Mouse (Mus musculus): Measurements from ENCODE around the gene Nphs1.
A peak's percentile ranks its signal among the peaks of the same experiment; 100 is the strongest.
"Not testable (repeated sequence)": the region's sequence is repeated elsewhere in the genome, so short reads cannot be mapped to it uniquely, and the experiment has no call there.

Nphs1 gene

DNA sequence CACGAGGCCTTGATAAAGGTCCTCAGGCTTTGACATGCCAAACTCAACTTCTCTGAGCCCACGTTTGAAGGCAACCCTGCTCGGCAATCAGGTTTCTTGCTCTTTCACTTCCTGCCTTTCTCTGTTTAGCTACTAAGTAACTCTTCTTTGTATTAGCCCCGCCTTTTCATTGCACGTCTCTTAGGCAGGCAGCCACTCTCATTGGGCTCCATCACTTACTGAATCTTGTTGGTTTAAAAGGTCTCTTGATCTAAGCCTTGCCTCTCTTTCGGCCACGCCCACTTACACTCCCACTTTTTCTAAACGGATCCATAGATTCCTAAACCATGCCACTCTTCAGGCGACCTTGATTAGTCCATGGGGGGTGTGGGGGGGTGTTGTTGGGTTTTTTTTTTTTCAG, 14.4 kb upstream of the Nphs1 start:
- no peak for DNase-seq

- peak; percentile 75 to 81 for DNase-seq
Observed at GRCm38 (mm10) chr7:30444154-30444970, 13.8 kb upstream of the Nphs1 start.

GRCm38 (mm10) chr7:30444971-30445751, 13.0 kb upstream of the Nphs1 start, which contains the start of gene Aplp1:
Gene Aplp1 (minus strand): TSS chr7:30445535.
- peak; percentile 87 to 89 for DNase-seq

- peak in 1 of 2 experiments; percentile 54 for DNase-seq
Observed at GRCm38 (mm10) chr7:30450241-30450640, 7.9 kb upstream of the Nphs1 start.

DNA sequence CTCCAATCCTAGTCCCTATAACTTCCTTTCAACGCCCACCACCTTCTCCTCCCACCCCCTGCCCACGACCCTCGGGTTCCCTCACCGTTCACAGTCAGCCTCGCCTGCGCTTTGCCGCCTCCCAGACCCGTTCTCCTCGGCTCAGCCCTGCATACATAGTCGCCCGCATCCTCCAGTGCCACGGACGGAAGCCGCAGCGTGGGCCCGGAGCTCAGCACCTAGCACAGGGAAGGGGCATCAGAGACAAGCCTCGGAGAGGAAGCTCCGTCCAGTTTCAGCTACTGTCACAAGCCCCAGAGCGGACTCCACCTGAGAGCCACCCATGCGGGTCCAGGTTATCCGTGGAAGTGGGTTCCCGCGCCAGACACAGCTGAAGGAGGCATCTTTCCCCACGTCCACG, 4.8 kb upstream of the Nphs1 start:
- no peak for DNase-seq

DNA sequence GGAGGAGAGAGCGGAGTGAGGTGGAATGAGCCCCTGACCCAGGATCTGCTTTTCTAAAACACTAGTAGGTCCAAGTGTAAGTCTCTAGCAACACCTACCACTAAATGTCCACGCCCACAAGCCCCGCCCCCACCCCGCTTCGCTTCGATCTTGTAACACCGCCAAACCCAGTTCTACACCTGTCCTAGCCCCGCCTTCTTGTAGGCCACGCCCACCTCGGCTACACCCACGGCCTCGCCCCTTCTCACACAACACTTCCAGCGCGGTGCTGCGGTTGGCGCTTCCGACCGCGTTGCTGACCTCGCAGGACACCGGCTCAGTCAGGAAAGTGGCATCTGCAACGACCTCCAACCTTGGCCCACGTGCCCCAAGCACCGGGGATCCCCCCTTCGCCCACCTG, 4.3 kb upstream of the Nphs1 start:
- DNase-seq, result peak in 1 of 2 experiments; percentile 42

DNA sequence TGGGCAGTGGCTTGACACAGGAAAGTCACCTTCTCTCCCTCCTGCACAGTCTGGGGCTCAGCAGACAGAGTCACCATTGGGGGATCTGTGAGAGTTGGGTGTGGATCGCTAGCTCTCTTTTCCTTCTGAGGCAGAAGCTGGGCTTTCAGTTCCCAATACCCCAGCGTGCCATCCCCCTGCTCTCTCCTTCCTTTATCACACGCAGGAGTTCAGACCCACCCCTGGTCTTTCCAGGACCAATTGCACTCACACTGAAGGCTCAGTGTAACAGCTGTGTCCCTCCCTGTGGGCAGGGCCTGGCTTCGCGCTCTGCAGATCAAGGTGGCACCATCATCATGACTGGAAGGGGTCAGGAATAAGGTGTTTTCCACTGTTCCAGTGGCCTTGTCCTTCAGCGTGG, 3.9 kb upstream of the Nphs1 start:
- DNase-seq, result no peak

GRCm38 (mm10) chr7:30456487-30456886, 1.6 kb upstream of the Nphs1 start:
- DNase-seq, result no peak

GRCm38 (mm10) chr7:30456911-30457628, 1.0 kb upstream of the Nphs1 start:
- DNase-seq, result peak in 1 of 2 experiments; percentile 42

DNA sequence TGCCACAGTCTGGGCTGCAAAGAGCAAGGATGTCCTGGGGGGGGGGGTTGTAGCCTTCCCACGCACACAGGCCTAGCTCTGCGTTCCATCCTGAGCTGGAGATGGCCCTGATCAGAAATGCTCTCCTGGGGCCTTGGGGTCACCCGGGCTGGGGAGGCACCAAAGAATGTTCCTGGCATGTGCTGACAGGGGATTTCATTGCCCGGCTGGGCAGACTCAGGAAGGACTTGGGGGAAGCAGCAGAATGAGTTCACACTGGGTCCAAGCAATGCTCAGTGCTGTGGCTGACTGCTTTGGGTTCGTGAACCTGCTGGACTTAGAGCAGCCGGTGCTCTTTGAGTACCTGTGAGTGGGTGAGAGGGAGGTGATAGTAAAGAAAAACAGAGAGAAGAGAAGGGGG, 1.4 kb downstream of the Nphs1 start:
- no peak for DNase-seq

DNA sequence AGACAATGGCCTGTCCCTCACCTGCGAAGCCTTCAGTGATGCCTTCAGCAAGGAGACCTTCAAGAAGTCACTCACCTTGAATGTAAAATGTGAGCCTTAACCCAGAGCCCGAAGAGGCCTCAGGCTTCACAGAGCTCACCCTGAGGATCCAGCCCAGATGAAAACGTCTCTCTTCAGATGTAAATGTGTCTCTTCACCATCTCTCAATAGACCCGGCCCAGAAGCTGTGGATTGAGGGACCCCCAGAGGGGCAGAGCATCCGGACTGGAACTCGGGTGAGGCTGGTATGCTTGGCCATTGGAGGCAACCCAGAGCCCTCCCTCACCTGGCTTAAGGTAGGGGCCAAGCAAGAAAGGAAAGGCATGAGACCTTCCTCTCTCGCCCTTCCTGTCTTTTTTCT, 5.5 kb downstream of the Nphs1 start:
- DNase-seq, result no peak

DNA sequence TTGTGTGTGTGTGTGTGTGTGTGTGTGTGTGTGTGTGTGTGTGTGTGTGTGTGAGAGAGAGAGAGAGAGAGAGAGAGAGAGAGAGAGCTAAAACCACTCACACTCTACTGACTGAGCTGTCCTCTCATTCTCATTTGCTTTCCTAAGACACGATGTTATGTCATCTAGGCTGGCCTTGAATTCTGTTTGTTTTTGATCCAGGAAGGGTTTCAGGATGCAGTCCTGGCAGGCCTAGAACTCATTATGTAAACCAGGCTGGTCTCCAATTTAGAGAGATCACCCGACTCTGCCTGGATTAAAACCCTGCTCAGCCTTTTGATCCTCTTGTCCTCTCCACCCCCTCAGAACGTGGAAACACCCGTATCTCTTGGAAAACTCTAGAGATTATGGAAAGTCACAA, 5.9 kb downstream of the Nphs1 start:
- DNase-seq, result no peak

GRCm38 (mm10) chr7:30464816-30465300, 6.7 kb downstream of the Nphs1 start:
- no peak for DNase-seq

- DNase-seq, result peak; percentile 80 to 85
Observed at GRCm38 (mm10) chr7:30472411-30472810, 14.3 kb downstream of the Nphs1 start.

- DNase-seq, result no peak
Observed at GRCm38 (mm10) chr7:30474999-30475398, 16.9 kb downstream of the Nphs1 start.

DNA sequence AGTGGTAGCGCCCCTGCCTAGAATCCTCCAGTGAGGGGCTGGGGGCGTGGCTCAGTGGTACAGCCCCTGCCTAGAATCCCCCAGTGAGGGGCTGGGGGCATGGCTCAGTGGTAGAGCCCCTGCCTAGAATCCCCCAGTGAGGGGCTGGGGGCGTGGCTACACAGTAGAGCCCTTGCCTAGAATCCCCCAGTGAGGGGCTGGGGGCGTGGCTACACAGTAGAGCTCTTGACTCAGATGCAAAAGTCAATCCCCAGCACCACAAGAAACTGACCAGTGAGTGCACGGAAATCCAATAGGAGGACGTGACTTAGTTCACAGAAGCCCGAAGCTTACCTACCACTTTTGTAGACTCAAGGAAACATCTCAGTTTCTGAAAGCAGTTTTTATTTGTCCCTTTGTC, 18.0 kb downstream of the Nphs1 start:
- not testable (repeated sequence) for DNase-seq

DNA sequence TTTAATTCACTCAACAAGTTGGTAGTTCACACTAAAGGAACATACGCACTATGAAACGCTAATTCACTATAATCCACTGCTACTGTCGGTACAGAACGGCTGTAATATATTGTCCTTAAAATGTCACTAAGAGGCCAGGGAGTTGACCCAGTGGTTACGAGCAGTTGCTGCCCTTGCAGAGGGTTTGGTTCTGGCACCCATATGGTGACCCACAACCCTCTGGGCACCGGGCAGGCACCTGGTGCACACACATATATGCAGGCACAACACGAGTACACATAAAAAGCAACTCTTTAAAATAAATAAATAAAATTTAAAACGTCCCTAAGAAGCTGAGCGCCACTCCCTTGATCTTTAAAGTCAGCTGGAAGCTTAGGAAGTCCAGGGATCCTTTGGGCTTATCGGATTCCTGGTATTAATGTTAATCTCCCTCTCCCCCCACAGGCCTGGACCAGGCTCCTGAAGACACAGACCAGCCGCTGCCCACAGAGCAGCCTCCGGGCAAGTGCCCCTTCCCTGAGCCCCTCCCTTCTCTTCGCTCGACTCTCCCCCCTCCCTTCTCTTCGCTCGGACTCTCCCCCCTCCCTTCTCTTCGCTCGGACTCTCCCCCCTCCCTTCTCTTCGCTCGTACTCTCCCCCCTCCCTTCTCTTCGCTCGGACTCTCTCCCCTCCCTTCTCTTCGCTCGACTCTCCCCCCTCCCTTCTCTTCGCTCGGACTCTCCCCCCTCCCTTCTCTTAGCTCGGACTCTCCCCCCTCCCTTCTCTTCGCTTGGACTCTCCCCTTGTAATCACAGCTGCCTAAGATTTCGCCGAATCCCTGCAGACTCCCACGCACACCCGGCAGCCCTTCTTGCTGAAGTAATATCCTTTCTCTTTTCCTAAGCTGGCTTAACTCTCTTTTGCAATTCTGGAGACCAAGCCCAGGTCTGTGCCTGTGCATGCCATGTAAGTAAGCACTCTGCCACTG, 19.6 kb downstream of the Nphs1 start:
- peak; percentile 72 for DNase-seq

- DNase-seq, result no peak
Observed at GRCm38 (mm10) chr7:30484250-30484649, 26.1 kb downstream of the Nphs1 start.

- DNase-seq, result peak; percentile 74 to 83
Observed at GRCm38 (mm10) chr7:30490251-30490956, 32.3 kb downstream of the Nphs1 start.

DNA sequence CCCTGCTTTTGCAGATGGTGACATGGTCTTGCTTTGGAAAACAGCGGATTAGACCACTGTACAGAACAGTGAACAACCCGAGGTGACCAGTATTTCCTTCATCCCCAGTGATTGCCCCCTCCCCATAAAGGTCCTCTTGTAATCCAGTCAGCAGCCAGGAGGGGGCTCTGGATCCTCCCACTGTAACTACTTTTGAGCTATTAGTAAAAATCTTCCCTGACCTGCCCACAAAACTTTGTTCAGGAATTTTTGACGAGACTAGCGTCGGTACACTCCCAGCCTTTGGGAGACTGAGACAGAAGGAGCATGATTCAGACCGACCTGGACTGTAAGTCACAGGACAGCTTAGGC, 32.8 kb downstream of the Nphs1 start:
- no peak for DNase-seq

DNA sequence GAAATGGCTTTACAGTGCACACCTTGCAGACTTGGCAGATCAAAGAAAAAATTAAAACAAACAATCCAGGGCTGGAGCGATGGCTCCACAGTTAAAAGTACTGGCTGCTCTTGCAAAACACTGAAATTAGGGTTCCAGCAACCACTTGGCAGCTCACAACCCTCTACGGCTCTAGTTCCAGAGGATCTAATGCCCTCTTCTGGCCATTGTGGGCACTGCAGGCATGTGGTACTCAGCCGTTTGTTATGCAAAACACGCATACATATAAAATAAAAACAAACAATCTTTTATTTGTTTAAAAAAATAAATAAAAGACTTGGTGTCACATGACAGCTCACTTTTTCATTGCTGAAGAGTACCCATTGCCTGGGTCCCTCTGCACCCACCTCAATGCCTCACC, 34.6 kb downstream of the Nphs1 start:
- peak; percentile 94 to 97 for DNase-seq

All from cerebellum, postnatal 10 days (tissue).